Mouse (Mus musculus) CH12F3 (cell line): ENCODE results near the gene Tubb4a.

Experiments used
- in situ Hi-C: fragments of 300-500 bp; cut with MboI; formaldehyde crosslinking; loops from 2 replicates; pipeline ENCODE4 v1.14.3; 2020; ENCODE audit warnings: low sequenced_read_pairs

The Tubb4a gene

GRCm38 (mm10) chr17:57104496-57104895 is 16.9 kb upstream of the Tubb4a start:
- in situ Hi-C loops, result no loop called here

DNA sequence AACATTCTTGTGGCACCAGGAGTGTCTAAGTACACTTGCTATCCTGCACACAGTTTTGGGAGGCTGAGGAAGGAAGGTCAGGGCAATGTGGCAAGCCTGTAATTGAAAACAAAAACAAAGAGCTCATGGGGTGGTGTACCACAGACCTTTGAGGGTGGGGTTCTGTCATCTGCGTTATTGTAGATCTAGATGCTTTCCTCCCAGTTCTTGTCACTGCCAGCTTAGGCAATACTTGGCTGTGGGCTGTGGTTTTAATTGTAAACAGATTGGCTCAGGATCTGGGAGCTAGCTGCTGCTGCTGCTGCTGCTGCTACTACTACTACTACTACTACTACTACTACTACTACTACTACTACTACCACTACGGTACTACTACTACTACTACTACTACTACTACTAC is 14.7 kb upstream of the Tubb4a start:
- in situ Hi-C loops, result no loop called here

DNA sequence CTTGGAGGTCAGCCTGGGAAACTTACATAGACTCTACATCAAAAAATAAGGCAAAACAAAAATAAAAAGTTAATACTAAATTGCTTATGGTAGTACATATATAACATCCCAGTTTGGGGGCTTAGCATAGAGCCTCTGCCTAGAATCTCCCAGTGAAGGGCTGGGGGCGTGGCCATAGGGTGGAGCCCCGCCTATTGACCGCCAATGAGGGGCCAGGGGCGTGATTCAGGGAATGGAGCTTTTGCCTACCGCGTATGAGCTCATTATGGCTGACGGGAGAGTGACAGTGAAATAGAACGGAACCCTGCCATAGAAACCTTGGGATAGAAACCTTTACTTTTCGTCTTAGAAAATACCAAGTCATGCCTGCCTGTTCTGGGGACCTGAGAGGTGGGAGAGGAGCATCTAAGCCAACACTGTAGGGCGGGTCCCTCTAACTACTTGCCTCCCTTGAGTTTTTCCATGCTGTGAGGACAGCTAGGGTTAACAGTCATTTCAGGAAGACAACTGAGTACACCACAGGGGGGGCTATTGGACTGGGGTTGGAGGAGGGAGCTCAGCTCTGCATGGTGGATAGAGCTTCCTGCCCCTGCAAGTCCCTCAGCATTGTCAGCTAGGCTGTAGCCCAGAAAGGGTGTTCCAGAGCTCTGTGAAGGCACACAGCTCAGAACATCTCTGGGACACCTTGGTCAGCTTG is 12.2 kb upstream of the Tubb4a start:
- in situ Hi-C loops, result loop anchor here (5.0 to 10.0 kb wide), 2 partner anchors 68 to 235 kb away; no protein-coding TSS in a partner anchor

- in situ Hi-C loops, result loop anchor here (5.0 to 10.0 kb wide), 2 partner anchors 69 to 236 kb away; no protein-coding TSS in a partner anchor
Measured at GRCm38 (mm10) chr17:57098321-57098720, 10.7 kb upstream of the Tubb4a start.

DNA sequence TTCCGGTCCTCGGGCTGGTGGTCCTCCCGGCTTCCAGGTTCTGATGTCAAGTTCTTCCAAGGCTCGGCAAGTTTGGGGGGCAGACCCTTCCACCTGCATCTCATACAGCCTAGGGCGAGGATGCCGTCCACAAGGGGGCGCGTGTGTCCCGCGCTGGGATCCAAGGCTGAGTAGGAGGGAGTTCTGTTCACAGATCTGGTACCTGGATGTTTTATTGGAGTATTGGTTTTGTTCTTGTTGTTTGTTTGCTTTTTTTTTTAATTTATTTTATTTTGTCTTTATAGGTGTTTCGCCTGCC is 9.0 kb upstream of the Tubb4a start:
- in situ Hi-C loops, result loop anchor here (5.0 to 10.0 kb wide), 2 partner anchors 71 to 238 kb away; no protein-coding TSS in a partner anchor

DNA sequence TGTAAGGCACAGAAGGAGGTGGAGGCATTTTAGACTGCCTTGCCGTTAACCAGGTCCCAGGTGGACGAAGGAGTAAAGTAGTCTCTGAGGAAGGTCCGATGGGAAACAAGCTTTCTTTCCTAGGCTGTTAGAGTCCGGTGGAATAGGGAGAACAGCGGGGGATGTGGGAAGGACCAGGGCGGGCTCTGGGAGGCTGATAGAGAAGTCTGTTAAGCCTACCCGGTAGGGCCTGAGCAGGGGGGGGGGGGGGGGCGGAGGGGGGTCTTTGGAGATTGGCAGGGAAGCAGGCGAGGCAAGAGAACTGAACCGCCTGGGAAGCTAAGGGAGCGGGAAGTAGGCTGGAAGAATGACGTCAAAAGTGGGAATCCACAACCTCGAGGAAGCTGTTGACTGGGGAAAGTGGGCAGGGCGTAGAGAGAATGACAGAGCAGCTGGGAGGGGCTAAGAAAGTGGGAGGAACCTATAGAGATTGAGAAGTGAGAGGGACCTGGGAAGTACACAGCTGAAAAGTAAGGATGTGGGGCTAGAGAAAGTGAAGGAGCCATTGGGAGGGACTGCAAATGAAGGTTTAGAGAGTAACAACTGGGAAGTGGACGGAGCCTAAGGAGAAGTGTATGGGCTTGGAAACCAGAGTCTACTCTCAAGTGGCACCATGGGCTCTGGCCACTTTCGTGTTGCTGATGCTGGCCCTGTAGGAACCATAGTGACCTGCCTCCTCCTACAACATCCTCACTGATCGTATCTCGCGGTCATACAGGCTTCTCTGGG is 8.5 kb upstream of the Tubb4a start:
- in situ Hi-C loops, result loop anchor here (5.0 to 10.0 kb wide), 2 partner anchors 71 to 239 kb away; no protein-coding TSS in a partner anchor

- in situ Hi-C loops, result loop anchor here (10.0 kb wide), 1 partner anchor 241 kb away; no protein-coding TSS in a partner anchor
Measured at GRCm38 (mm10) chr17:57094222-57094621, 6.6 kb upstream of the Tubb4a start.

GRCm38 (mm10) chr17:57085970-57086757 is 1.4 kb downstream of the Tubb4a start:
- in situ Hi-C loops, result no loop called here

DNA sequence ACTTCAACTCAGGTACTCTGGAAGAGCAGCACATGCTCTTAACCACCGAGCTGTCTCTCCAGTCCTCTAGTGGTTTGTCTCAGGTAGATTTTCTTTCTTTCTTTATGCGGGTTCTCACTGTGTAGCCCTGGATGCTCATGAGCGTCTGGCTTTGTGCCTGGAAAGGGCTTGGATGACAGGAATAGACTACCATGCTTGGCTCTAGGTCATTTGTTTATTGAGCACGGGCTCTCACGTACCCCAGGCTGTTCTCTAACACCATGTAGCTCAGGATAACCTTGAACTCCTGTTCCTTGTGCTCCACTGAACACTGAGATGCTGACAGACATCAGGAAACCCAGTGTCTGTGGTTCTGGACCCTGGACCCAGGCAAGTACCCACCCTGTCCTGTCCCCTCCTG is 5.1 kb downstream of the Tubb4a start:
- in situ Hi-C loops, result no loop called here

- in situ Hi-C loops, result no loop called here
Measured at GRCm38 (mm10) chr17:57081234-57081842, 6.2 kb downstream of the Tubb4a start.

- in situ Hi-C loops, result no loop called here
Measured at GRCm38 (mm10) chr17:57079919-57080318, 7.7 kb downstream of the Tubb4a start.

DNA sequence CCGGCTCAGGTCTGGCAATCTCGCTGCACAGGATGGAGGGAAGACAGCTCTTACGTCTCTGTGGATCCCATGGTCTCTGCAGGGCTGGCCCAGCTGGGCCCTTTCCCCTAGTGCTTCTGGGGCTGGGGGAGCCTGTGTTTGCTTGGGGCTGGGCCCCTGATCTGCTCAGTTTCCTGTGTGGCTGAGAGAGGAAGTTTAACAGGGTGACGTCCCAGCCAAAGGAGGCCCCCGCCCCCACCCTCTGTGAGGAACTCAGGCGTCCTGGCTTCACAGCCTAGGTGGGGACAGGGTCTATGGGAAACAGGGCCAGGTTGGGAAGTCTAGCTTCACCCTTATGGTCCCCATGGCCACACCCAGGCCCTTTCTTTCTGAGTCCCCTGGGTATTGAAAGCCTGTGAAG is 9.2 kb downstream of the Tubb4a start, which contains the start of gene Dennd1c:
Gene Dennd1c (minus strand): TSS at position 179 of the 400 bp plus-strand sequence.
- in situ Hi-C loops, result no loop called here

- in situ Hi-C loops, result no loop called here
Measured at GRCm38 (mm10) chr17:57076916-57077315, 10.7 kb downstream of the Tubb4a start.

GRCm38 (mm10) chr17:57070699-57071098 is 16.9 kb downstream of the Tubb4a start:
- in situ Hi-C loops, result no loop called here

DNA sequence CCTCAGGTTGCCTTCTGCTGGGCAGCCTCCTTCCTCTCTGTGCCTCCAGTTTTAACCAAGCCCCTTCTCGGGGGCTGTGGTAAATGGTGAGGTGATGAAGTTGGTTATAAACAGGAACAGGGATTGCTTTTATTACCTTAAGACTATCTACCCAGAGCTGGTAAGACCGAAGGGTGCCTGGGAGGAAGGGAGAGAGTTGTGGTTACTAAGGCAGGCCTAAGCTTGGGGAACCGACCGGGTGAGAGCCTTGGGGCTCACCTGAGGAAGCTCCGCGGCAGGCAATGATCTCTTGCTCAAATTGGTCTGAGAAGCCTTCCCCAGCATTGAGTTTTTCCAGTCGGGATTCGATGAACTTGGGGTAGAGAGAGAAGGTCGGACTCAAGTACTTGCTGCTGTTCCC is 17.3 kb downstream of the Tubb4a start:
- in situ Hi-C loops, result no loop called here

GRCm38 (mm10) chr17:57066908-57067307 is 20.7 kb downstream of the Tubb4a start:
- in situ Hi-C loops, result no loop called here

DNA sequence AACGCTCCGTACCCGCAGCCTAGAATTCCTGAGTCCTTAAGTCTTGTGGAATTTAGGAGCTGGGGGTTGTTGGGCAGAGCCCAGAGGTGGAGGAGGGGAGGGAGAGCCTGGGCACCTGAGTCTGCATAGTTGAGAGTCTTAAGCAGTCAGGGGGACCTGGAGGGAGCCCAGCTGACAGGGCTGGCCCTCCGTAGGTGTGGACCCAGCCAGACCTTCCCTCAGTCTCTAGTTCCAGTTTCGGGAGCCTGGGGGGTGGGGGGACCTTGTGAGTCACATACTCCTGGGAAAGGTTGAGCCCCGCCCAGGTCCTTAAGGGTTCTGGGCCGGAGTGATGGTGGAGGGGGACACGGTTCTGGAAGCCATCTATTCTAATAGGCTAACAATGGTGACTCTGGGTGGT is 24.6 kb downstream of the Tubb4a start:
- in situ Hi-C loops, result no loop called here

- in situ Hi-C loops, result no loop called here
Measured at GRCm38 (mm10) chr17:57062548-57062947, 25.0 kb downstream of the Tubb4a start.

- in situ Hi-C loops, result no loop called here
Measured at GRCm38 (mm10) chr17:57062011-57062521, 25.5 kb downstream of the Tubb4a start.

DNA sequence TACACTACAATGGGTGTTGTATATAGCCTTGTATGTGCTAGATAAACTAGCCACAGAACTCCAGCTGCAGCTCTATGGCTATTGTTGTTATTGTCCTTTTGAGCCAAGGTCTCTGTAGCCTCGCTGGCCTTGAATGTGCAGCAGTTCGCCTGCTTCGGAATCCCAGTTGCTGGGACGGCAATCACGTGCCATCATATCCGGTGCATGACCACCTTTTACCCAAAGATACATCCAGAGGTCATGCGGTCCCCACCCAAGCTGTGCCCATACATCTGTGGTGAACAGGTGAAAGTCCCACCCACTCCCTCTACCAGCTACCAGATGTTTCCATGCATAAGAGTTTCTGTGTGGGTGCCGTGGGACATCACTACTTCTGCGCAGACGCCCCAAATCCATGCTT is 26.5 kb downstream of the Tubb4a start:
- in situ Hi-C loops, result no loop called here
